Mouse (Mus musculus): ENCODE results near the gene Elf2.

GRCm38 (mm10) chr3:51219213-51219612 lies 121.2 kb downstream of the Elf2 start:
- TF ChIP-seq MAFK (IDR thresholded peaks at IDR 0.05; ENCODE audit: borderline replicate concordance, low read depth, low read length) (no peak), CTCF (IDR thresholded peaks at IDR 0.05 in 2 of 3, conservative IDR thresholded peaks at IDR 0.05 in 1 of 3; ENCODE audit: control insufficient read depth in 1 of 3, insufficient read depth in 1 of 3, low read depth in 2 of 3, low read length in 3 of 3, poor library complexity in 1 of 3, severe bottlenecking in 1 of 3) (no peak), TAL1 (IDR thresholded peaks at IDR 0.05; ENCODE audit: low read length) (no peak), SIN3A (IDR thresholded peaks at IDR 0.05; ENCODE audit: low read length) (no peak), CHD2 (IDR thresholded peaks at IDR 0.05; ENCODE audit: low read length) (no peak), MAX (IDR thresholded peaks at IDR 0.05; ENCODE audit: low read length) (no peak), USF1 (IDR thresholded peaks at IDR 0.05; ENCODE audit: low read depth, low read length) (no peak), MEF2A (IDR thresholded peaks at IDR 0.05; ENCODE audit: extremely low read depth, insufficient replicate concordance, low read depth, low read length, poor library complexity, severe bottlenecking) (no peak), POLR2A (IDR thresholded peaks at IDR 0.05; ENCODE audit: control insufficient read depth in 1 of 2, insufficient read depth in 1 of 2, low read depth in 1 of 2, low read length in 2 of 2, poor library complexity in 1 of 2) (no peak), MXI1 (IDR thresholded peaks at IDR 0.05; ENCODE audit: low read depth, low read length) (no peak), BHLHE40 (IDR thresholded peaks at IDR 0.05; ENCODE audit: borderline replicate concordance, low read depth, low read length) (no peak), POLR2AphosphoS2 (IDR thresholded peaks at IDR 0.05; ENCODE audit: low read length) (no peak)
